Mouse (Mus musculus) liver, adult (tissue): ENCODE data around the gene Cd72.

Experiments
- GATA4 ChIP-seq: IDR thresholded peaks from 2 replicates; pipeline ENCODE4 v1.6.1; 2014; ENCODE audit warnings: mild to moderate bottlenecking, low read length; ENCODE audit not compliant: insufficient replicate concordance

The Cd72 gene

DNA sequence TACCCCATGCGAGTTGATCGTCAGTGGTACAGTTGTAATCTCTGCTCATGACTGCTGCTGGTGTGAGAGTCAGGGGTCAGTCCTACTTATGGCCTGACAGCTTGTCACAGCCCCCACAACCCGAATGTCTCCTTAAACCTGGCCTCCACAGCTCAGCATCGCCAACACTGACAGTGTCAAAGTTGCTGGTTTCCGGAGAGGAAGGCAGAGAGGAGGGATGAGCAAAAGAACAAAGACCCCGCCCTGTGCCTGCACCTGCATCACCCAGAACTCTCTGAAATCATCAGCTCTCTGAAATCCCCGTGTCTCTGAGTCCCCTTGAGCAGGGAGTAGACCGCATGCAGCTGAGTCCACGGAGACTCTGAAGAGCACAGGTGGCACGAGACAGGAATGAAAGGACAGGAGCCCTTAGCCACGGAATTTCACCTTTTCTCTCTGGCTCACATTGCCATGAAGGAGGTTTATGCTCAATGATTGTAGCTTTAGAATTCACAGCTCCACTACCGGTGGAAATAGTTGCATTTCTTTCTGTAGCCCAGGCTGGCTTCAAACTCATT, 29.2 kb upstream of the Cd72 start, which contains the start of gene Sit1:
Sit1 (minus strand) TSS at position 200 of the 557 bp plus-strand sequence.
- no peak for TF ChIP-seq GATA4

DNA sequence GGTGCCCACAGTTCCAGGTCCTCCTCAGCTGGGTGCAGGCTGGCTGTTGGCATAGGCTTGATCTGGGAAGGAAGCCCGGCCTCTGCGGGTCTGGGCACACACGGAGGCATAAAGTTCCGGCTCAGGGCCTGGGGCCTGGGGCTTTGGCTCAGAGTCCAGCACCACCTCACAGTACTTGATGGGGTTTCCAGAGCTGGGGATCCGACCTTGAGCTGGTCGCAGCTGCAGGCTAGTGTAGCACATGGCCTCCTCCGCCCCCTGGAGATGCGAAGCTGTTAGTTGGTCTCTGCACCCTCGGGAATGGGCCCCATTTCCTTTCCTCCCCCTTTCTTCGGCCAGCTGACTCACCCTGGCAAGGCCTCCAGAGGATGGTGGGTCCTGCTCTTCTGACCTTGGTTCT, 28.2 kb upstream of the Cd72 start:
- TF ChIP-seq GATA4 = no peak

DNA sequence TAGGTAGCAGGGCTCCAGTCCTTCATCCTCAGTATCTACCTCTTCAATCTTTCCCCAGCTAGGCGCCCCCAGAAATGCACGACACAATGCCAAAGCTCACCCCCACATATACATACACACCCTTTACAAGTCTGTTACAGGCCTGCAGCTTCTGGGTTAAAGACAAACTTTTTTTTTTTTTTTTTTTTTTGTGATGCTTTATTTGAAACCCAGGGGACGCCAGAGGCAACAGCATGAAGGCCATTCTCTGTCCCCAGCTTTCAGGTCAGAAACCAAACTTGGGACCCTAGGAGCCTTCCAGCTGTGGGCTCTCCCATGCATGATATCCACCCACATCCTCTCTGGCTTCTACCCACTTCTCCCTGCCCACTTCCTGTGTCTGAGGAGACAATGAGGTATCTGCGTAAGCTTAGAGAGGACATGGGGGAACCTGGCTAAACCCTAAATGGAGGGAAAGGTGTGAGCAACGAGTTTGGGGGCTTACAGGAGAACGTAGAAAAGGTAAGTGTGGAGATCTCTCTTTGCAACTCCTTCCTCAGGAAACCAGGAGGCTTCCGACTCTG, 27.5 kb upstream of the Cd72 start:
- no peak for TF ChIP-seq GATA4

DNA sequence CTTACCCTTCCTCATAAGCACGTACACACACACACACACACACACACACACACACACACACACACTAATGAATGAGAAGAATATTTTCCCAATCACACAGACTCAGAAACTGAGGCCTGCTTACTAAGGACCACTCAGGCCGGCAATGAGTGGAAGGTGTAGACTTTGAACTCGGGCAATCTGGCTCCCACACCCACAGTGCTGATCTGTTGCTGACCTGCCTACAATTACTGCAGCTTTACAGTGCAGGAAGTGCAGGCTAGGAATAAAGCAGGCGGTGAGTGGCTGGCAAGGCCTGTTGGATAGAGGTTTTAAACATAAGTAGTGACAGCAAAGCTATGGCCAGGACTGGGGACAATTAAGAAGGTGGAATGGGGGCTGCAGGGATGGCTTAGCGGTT, 26.6 kb upstream of the Cd72 start:
- TF ChIP-seq GATA4 = no peak

DNA sequence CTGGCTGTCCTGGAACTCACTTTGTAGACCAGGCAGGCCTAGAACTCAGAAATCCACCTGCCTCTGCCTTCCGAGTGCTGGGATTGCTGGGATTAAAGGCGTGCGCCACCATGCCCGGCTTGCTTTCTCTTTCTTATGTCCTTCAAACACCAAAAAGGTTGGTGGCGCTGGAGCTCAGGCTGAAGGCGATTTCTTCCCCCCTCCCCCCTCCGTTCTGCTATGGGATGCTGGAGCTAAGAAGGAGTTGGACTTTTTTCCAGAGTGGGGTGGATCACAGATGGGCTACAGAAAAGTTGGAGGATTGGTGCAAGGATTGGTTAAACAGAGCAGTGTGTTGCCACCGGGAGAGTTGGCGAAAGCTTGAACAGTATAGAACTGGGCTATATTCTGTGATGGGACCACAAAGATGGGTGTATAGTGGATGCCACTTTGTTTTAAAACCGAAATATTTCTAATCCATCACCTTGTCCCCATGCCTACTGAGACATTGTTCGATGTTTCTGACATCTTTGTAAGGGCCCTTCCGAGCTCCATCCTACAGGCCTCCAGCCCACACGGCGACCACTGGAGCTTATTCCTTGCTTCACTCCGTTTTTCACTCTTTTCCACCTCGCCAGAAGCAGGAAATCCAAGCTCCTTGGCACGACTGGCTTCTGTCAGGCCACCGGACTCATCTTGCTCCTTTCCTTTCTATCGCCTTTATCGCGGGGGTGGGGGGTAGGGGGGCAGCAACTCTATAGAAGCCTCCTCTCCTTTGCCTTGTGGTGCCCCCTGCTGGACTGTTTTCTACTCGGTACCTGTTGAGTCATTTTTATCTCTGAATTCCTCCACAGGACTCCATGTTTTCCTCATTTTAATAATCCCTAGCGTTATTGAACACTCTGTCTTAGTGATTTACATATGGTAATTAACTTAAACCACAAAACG, 24.7 kb upstream of the Cd72 start:
- TF ChIP-seq GATA4 = no peak

DNA sequence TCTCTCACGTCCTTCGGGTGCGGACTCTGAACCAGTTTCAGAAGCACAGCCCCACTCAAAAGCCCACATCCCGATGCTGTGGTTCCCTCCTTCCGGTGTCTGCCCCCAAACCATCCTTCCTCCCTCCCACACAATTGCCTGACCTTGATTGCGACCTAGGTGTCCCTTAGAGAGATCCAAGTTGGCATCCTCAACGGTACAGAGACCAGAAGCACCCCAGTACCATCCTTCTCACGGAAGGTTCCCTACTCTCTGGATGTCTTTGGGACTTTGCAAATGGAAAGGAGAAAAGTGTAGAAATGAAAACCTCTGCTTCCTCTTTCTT, 24.1 kb upstream of the Cd72 start:
- no peak for TF ChIP-seq GATA4

DNA sequence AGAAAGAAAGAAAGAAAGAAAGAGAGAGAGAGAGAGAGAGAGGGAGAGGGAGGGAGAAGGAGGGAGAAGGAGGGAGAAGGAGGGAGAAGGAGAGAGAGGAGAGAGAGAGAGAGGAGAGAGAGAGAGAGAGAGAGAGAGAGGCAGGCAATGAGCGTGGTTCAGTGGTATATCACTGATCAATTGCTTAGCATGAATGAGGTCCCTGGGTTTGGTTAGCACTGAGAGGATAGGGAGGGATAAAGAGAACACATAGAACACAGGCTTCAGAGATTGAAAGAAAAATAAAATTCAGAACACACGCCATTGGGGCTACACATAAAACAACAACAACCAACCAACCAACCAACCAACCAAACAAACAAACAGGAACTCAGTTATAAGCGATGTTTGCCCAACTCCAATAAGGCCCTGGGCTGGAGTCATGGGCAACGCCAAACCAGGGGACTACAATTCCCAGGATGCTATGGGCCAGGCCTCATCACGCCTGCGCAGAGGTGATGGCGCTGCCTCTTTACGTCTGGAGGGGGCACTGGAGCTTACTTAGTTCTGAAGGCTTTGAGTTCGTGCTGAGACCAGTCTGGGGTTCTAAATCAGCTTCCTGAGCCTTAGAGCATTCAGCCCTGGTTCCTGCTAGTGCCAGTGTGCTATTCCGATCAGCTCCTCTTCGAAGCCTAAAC, 23.6 kb upstream of the Cd72 start:
- TF ChIP-seq GATA4 = no peak

DNA sequence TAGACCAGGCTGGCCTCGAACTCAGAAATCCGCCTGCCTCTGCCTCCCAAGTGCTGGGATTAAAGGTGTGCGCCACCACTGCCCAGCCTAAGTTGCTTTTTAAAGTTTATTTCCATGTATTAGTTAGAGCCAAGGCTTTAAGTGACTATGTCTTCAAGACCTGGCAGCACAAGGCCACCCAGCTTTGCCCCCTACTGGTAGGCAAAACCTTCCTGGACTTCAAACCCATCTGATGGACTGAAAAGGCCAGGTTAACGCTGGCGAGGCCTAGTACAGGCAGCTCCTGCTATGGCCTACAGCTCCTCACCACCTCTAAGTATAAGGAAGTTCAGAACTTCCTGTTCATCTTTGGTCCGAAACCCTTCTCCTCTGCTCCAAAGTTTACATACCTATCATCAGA, 22.2 kb upstream of the Cd72 start:
- TF ChIP-seq GATA4 = no peak

DNA sequence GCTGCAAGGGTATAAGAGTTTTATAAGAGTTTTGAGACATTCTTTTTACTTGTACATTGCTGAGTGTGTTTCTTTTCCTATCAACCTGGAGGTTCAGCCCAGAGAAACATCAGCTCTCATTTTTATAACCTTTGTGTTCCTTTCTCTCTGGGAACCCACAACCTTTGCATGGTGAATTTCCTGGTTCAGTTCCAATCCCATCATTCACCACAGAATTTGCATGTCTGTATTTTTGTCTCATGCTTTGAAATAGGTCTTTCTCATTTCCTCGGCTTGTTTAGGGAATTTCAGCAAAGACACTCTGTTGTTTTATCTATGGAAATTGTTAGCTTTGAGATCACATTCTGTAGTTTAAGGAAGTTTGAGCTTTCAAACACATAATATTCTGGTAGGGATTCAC, 19.2 kb upstream of the Cd72 start:
- no peak for TF ChIP-seq GATA4

DNA sequence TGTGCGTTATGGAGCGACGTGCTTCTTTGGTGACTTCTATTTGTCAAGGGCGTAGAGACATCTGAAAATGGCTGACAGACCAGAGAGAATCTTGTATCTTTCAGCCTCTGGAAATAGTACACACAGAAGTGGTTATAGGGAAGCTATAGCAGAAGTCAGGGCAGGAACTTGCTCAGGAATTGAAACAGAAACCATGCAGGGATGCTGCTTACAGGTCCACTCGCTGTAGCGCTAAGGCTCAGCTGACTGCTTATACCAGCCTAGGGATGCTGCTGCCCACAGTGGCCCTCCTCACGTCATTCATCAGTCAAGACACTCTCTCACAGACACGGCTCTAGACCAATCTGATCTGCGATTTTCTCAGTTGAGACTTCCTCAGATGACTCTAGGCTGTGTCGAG, 15.9 kb upstream of the Cd72 start:
- TF ChIP-seq GATA4 = no peak

DNA sequence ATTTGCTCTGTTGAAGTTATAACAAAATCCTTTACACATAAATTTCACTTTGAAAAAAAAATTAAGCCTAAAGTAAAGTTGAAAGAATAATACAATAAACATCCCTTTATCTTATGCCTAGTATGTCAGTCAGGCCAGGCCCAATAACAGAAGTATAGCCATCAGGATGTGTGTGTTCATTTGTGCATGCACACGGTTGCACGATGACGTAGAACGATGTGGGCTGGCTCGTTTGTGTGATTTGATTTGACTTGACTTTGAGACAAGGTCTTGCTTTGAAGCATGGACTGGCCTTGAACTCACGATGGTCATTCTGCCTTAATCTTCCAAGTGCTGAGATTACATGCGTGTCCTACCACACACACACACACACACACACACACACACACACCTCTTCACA, 12.4 kb upstream of the Cd72 start:
- TF ChIP-seq GATA4 = no peak

DNA sequence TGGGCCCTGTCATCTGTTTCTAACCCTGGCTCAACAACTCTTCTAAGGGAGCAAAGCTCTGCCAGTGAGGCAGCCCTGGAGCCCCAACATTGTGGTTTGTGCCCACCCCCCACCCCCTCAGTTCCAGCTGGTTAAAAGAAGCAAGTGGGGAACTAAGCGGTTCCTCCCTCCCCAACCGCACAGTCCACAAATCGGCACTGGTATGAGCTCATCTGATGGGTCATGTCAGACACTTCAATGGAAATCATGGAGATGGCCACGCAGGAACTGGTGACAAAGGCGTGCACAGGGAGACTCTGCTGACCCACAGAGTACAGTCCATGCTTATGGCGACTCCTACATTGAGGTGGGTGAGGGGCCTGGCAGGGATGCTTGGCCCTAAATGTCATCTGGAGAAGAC, 11.5 kb upstream of the Cd72 start:
- no peak for TF ChIP-seq GATA4

DNA sequence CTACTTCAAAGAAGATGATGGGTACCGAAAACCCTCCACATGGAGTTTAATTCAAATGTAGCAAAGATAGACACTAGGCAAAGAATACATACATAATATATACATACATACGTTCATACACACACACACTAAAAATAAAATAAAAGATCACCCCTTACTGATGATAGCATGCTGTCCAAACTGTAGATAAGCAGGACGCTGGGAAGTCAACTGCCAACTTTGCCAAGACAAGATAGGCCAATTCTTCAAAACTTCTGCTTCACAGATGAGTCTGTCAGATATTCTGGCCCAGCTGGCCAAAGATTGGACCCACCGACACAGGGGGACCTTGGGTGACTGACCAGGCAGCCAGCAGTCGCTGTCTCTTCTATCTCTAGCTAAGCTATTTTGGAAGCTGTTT, 8.7 kb upstream of the Cd72 start:
- TF ChIP-seq GATA4 = no peak

DNA sequence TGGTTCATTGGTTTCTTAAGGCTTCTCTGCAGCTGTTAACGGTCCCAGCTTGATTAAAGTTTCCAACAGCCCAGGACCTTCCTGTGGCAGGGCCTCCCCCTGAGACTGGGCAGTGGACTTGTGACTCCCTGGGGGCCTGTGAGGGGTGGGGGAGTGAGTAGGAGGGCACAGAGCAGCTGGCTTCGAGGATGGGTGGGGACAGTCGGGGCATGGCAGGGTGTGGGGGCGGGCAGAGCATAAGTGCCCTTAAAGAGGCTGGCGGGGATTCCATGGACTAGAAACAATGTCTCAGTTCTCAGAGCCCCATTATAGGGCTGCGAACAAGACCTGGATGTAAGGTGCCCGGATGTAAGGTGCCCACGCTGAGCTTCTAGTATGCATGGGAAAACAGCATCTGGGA, 2.7 kb upstream of the Cd72 start:
- TF ChIP-seq GATA4 = no peak

DNA sequence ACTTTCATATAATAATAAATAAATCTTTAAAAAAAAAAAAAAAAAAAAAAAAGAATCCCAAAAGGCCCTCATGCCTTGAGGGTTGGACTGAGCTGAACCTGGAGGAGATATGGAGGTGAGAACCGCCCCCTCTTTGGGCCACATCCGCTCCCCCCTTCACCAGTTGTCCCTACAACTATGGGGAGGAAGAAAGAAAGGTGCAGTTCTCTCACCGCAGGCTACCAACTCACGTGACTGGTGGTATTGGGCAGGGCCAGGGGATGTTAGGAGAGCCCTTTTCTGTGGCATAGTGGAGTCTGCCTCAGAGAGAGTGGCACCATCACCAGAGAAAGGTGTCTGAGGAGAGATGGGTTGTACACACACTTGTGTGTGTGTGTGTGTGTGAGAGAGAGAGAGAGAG, 2.0 kb upstream of the Cd72 start:
- no peak for TF ChIP-seq GATA4

DNA sequence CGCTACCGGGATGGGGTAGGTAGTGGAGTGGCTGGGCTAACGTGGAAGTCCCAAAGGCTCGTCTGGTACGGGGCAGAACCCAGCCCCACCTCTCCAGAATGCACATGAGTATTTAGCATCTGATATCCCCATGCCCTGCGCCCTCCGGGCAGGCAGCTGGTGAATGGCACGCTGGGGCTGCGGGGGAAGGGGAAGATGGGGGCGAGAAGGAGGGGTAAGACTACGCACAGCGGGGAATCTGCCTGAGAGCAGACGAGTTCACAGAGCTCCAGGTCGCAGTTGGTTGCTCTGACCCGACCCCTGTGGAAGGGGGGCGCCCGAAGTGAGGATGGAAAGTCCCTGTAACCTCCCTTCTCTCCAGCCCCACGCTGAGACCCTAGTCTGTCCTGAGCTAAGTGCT, 1.0 kb downstream of the Cd72 start:
- TF ChIP-seq GATA4 = no peak
